Mouse (Mus musculus) right cerebral cortex, postnatal 25 days (tissue): ENCODE results near the gene Dnajc2.
A peak's percentile ranks its signal among the peaks of the same experiment; 100 is the strongest.

Experiments used
- DNase-seq: peaks from one replicate; pipeline ENCODE4 v3.0.0; 2022

Gene Dnajc2

DNA sequence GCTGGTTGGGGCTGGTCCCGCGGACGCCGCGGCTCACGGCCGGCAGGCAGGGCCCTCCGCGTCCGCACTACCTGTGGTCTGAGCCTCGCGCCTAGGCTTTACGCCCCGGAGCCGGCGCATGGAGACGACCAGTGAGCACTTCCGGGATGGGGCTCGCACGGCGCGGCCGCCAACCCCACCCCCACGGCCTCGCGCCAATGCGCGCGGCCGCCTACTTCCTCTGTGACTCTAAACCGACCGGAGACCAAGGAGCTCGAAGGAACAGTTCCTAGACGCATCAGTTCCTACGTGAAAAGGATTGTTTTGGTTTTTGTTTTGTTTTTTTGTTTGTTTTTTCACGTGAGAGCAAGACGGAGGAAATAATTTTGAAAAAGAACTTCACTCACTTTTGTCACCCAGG is at the start of gene Dnajc2, which contains the start of gene Psmc2:
TSS of gene Dnajc2 (minus strand) at position 199 of the 400 bp plus-strand sequence.
TSS of gene Psmc2 (plus strand) at position 231 of the 400 bp plus-strand sequence.
- peak; percentile 88 for DNase-seq

DNA sequence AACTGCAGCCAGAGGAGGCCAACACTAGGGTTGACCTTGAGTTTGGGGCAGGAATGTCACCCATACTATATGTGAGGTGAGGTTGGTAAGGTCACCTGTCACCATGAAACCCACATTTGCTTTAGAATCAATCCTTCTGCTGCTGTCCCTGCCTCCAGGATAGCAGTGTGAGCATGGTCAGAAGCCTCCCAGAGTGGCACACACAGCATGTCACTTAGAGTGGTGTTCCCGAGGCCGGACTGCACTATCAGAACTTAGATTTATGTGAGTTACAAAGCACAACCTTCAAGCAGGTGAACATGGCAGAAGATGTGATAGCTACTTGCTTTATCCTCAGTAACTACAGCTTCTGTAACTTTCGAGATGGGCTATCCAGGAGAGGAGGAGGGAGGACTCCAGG is 46.7 kb upstream of the Dnajc2 start:
- DNase-seq = no peak

DNA sequence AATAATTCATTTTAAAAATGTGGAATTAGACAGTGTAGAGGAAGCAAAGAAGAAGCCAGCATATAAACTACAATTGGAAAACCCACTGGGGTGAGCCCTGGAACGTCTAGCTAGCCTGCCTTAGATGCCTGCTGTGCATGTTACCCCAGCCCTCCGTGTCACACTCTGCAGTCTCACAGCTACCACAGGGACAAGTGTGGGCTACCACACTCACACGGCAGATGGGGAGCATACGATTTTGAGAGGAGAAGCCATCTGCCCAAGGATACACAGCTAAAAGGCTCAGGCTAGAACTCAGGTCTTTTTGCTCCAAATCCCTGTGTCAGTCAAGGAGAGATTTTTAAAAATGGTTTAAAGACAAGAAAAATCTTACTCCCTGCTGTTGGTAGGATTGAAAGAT is 43.8 kb upstream of the Dnajc2 start:
- no peak for DNase-seq

DNA sequence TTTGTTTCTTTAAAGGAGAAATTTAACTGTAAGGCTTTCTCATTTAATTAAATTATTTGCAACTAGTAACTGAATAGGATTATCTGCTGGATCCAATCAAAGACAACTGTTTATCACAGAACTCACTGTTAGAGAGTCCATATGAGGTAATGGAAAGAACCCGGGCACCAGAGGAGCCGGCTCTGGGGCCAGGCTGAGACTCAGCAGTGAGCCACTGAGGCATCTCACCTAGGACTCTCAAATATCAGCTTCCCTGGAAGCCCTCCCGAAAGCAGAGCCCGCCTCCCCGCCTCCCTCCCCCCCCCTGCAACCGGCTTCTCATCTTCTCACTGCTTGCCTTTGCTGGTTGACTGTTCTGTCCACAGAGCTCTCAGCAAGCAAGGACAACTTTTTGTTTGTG is 42.6 kb upstream of the Dnajc2 start:
- no peak for DNase-seq

DNA sequence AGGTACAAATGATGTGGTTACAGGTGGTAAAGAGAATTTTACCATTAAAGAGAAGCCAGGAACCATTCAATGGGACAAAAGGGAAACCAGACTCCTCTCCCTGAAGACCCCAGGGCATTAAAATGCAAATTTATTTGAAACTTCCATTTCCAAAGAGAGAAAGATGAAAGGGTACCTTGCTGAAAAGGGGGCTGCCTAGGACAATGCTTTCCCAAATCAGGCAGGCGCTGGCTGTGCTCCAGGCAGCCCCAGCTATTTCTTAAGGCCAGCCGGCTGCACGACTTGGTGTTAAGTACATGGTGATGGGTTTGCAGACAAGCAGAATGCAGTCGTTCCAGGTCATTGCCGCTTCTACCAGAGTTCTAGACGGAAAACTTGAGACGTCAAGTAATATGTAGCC is 41.3 kb upstream of the Dnajc2 start:
- DNase-seq = no peak

DNA sequence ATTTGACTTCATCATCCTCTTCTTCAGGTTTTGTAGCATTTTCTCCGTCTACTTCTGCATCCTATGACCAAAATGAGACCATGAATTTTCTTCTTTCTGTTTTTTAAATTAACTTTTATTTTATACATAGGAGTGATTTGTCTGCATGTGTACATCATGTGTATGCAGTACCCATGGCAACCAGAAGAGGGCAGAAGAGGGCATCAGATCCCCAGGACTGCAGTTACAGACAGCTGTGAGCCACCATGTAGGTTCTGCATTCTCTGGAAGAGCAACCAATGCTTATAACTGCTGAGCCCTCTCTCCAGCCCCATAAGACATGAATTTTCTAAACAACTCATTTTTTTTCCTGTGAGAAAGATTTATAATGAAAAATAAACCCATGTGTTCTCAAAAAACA is 28.9 kb upstream of the Dnajc2 start:
- DNase-seq = no peak

DNA sequence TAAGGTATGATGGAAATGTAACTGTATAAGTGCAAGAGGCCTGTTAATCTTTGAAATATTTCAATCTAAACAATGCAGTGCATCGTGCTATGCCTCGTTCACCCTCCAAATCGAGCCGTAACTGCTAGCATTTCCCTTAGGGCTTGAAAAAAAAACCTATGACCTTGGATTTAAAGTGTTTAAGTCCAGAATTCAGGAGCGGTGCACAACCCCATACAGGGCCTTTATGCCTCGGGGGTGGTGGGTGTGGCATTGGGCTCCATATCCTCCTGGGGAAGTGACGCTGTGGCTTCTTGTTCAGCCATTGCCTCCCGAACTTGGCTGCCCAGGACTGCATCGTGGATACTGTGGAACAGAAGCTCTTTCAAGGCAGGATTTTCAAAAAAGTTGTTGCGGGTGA is 25.9 kb upstream of the Dnajc2 start:
- no peak for DNase-seq

DNA sequence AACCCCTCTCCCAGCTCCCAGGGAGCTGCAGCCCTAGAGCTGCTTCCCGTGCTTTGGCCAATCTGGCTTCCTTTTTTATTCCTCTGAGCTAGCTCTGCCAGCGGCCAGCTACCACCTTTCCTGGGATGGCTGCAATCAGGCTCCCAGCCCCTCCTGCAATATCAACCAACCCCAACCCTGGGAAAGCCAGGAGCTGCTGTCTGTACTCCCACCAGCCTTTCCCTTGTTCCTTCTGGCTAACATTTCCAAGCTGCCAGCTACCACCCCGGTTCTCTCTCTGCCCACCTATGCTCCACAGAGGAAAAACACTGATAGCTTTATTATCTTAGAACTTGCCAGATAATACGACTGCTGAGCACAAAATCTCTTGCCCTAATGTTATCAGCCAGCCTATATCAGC is 19.8 kb upstream of the Dnajc2 start:
- DNase-seq = no peak

DNA sequence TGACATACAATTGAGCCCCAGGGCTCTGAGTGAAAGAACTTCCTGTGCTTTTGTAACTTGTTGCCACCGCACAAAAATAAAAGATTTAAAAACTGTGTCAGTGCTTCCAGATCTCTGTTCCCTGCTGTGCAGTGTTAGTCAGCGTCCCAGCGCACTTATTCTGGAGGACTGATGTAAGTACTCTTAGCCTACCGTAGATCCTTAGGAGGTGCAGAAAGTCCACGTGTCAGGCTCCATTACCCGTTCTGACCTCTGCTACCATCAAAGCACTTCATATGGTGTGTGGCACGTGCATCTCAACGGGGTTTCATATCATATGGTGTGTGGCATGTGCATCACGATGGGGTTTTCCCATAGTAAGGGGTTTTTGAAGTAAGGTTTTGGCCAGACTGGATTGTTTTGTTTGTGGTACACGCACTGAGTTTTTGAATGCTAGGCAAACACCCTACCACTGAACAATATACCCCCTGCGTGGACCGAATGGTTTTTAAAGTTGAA is 18.7 kb upstream of the Dnajc2 start:
- no peak for DNase-seq

DNA sequence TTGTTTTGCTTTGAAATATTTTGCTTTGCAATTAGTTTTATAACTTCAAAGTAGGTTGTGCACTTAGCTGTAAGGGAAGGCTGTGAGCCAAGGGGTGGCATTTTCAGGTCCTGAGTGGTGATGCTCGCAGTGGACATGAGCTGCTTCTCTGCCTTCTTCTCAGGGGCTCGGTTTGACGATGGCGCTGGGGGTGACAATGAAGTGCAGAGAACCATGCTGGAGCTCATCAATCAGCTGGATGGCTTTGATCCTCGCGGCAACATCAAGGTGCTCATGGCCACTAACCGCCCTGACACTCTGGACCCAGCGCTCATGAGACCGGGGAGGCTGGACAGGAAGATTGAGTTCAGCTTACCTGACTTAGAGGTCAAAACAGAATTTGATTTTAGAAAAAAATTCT is 17.9 kb upstream of the Dnajc2 start:
- no peak for DNase-seq

DNA sequence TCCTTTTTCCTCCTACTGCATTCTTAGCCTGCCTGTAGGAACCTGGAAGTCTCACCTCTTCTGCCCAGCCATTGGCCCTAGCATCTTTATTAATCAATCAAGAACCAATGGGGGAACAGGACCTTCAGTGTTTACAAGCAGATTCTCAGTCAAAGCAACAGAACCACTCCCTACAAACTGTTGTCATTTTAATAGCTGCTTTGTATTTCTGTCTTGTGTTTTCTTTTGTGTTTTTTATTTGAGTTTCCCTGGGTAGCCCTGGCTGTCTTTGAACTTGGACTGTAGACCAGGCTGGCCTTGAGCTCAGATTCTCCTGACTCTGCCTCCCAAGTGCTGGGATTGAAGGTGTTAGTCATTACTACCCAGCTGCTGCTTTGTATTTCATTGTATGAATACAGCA is 7.1 kb upstream of the Dnajc2 start:
- no peak for DNase-seq

DNA sequence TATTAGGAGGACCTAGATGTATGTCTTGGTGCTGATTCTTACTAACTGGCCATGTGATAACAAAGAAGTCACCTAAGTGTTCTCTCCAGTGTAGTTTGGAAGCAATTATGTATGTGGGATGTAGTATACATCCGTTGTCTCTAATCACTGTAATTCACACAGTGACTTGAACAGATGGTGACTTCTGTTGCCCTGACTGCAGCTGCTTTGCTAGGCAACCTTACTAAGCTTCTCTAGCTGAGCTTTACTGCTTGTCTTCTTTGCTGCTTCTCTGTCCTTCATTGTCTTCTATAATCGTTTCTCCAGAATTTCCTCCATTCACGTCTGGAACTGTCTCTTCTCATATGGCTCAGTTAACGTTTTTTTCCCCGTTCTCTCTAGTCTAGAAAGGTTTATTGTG is 4.0 kb upstream of the Dnajc2 start:
- no peak for DNase-seq

DNA sequence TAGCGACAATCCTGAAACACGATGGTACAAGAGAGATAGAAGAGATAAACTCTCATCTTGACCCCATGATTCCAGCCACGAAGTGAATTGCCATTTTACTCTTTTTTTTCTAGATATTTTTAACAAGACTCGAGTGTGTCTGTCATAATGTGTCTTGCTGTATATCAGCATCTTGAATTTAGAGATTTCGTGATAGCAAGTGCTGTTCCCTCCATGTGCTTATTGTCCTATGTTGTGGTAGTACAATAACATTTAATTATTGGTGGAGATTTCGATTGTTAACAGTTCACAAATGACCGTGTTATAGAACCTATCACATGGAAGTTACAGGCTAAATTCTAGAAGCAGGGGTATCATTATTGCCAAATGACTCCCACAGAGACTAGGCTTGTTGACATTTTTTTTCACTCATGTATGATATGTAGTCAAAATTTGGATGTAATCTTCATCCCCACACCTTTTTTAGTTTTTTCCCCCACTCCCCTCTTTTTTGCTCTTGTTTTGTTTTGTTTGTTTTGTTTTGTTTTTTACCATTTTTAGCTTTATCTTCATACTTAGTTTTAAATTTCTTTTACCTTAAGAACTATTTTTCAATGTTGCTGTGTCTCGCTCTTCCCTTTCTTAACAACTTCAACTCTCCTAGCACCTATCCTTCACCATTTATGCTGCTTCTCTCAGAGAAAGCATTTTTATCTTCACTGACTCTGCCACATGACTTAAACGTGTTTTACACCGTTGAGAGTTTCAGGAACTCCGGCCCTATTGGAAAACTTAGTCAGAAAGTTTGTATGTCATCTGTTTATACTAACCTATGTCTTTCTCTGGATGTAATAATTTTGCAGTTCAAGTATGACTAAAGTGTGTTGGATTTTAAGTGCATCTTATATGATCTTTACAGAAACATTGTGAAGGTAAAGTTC is 2.4 kb upstream of the Dnajc2 start:
- DNase-seq = no peak

DNA sequence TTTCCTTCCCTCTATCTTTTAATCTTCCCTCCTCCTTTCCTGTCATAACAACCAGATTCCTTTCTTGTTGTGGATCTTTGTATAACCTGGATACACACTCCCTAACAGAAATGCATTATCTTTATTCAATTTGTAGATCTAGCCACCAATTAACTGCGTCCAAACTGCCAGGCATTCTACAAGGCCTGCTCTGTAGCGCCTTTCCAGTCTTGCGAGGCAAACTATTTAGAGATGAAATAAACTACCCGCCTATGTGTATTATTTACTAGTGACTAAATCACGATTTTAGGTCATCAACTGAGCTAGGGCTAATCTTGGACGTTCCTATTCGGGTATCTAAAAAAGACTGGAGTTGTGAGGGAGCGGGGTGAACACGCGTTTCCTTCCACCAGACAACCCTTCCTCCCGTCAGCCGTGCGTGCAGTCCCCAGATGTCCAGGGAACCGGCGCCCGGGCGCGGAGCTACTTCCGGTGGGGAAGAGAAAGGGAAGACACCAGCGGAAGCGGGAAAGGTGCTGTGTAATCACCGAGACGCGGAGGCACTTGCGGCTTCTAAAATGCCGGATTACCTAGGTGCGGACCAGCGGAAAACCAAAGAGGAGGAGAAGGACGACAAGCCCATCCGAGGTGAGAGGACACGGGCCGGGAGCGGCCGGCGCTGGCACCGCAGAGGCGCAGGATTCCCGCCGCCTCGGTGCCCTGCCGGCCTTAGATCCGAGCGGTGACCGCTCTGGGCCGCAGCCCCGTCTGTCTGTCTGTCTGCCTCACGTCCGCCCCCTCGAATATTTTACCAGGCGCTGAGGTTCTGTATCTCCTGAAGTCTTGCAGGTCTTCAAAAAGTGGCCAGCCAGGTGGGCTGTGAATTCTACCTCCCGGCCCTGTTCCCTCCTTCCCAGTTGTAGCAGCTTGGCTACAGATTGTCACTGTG is 1.5 kb upstream of the Dnajc2 start:
- peak; percentile 92 for DNase-seq

DNA sequence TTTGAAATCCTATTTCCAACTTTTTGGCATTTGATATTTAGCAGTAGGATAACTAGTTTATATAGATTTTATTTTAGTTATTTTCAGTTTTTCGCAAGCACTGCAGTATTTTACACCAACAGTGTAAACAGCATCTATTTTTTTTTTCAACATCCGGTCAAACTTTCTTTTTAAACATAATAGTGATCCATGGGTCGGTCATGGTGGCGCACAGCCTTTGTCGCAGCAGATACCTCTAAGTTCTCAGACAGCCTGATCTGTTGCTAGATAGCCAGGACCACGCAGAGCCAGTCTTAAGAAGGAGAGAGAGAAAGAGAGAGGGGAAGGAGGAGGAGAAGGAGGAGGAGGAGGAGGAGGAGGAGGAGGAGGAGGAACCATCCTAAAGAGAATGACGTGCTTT is 725 bp upstream of the Dnajc2 start:
- no peak for DNase-seq

DNA sequence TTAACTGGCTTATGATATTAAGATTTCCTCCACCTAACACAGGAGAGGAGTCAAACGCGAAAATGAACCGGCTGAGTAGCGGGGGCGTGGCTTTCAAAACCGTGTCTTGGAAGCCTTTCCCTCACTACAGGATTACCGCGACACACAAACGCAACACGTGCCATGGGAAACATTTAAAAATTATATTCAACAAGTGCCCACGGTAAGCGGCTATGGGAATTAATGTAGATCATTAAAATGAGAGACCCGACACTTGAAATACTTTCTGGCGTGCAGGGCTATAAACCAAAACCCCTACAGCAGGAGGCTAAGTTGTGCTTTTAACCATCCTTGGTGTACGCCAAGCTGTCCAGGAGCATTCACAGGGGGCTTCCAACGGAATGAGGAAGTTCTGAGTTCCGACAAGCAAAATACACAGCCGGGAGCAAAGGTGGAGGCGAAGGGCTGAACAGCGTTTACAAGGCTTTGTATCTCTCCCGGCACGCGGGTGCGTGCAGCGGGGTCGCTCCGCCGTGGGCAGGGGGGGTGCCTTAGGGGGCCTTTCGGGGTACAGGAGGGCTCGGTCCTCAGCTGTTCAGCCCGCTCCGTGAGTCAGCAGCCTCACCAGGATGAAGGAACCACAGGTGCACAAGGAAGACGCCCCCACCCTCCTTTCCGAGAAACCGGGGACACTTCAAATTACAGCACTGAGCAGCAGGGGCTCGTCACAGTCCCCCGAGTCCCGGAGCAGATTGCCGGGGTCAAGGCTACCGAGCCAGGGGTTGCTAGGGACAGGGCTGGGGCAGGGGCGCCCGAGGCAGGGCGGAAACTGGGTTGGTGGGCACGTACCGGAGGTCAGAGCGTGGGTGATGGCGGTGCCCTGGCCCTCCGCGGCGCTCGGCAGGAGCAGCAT is 644 bp downstream of the Dnajc2 start:
- no peak for DNase-seq

DNA sequence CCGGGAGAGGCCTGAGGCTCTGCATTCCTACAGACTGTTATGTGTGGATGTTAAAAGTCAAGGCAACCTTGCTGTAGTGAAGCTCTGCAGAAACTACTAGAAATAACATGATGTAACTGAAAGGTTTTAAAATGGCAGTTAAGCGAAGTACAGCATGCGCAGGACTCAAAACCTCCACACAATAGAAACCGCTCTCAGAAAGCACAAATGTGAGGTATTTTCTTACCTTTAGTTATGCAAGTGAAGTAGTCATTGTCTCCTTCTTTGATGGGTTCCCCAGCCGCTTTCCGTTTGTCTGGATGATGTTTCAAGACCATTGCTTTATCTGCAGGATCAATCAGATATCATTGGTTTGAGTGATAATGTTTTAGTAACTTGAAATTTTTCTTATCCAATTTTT is 8.6 kb downstream of the Dnajc2 start:
- DNase-seq = no peak

DNA sequence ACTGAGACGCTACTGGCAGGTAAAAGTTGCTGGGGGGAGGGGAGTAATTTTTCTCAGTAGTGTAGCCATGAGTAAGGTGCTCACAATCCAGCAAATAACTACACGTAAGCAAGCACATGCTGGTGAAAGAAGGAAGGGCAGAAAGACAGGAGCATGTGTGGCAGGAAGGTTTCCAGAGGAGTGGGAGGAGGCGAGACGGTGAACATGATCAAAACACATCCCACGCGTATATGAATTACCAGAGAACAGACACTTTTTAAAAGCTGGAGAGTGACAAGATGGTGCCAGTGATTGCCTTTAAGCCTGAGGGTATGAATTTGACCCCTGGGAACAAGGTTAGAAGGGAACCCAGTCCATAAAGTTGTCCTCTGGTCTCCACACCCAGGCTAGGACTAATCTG is 15.2 kb downstream of the Dnajc2 start:
- DNase-seq = no peak

DNA sequence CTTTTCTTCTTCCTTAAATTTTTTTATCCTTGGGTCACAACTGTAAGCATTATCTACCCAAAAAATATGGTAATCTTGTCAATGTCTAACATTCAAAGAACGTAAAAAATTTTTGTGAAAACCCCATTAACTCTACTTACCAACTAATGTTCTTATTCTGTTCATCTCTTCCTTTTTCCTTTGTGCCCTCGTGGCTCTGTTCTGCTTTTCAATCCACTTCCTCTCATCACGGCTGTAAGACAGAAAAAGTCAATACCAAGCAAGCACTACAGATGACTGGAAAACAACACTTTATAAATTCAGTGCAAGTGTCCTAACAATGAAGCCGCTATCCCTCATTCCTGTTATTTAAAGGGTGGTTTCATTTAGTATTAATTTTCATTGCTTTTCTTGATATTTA is 16.5 kb downstream of the Dnajc2 start:
- no peak for DNase-seq

DNA sequence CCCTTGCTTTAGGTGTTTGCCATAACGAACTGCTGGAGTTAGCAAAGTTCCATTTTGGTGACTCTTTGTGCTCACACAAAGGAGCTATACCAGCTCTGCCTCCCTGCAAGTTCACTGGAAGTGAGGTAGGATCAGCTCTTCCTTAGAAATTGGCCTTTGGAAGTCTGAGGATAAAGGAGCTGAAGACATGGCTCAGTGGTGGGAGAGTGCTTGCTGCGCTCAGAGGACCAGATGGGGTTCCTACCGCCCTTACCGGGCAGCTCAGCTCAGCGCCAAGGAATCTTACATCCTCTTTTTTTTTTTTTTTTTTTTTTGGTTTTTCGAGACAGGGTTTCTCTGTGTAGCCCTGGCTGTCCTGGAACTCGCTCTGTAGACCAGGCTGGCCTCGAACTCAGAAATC is 39.1 kb downstream of the Dnajc2 start:
- DNase-seq = no peak

DNA sequence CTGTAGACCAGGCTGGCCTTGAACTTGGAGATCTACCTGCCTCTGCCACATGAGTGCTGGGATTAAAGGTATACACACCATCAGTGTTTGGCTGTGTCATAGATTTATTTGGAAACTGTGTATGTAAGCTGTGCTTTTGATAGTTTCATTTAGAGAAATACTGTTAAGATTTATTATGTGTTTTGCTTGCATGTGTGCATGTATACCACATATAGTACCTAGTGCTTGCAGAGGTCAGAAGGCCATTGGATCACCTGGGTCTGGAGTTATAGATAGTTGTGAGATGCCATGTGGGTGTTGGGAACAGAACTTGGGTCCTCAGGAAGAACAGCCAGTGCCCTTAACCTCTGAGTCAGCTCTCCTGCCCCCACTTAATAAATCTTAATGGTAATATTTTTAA is 40.4 kb downstream of the Dnajc2 start:
- no peak for DNase-seq

DNA sequence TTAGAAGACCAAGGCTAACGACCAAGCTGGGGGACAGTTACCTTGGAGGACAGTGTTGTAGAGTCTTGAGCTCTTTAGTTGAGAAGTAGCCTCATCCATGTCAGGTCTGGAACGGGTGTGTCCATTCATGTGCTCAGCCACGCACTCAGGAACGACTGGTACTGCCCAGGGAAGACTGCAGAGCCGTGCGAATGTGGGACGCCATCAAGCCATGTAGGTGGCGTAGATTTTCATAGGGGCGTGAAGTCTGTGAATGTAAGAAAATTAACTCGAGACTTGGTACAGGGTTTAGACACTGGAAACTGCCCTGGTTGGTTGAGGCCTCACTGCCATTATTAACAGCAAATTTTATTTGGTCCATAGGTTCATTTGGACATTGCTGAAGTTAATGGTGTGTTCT is 41.4 kb downstream of the Dnajc2 start:
- DNase-seq = no peak

DNA sequence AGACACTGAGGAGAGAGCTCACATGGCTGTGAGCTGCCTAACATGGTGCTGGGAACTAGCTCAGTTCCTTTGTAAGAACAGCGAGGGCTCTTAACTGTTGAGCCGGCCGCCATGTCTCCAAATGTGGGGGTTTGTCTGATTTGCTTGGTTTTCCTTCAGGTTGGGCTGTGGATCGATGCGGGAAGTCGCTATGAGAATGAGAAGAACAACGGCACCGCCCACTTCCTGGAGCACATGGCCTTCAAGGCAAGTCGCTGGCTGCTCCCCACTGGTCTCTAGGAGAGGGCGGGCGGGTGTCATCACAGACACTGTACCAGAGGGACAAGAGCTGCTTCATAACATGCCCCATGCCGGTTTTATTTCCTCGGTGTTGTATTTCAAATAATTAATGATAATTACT is 45.2 kb downstream of the Dnajc2 start:
- DNase-seq = no peak
